Mouse (Mus musculus): ENCODE measurements at regions not wholly inside any gene's neighbourhood (a gene's known extent, or its start where the extent isn't known, plus 50 kb on each side); places are given as distances from the start of the nearest gene placed in this dataset.

DNA sequence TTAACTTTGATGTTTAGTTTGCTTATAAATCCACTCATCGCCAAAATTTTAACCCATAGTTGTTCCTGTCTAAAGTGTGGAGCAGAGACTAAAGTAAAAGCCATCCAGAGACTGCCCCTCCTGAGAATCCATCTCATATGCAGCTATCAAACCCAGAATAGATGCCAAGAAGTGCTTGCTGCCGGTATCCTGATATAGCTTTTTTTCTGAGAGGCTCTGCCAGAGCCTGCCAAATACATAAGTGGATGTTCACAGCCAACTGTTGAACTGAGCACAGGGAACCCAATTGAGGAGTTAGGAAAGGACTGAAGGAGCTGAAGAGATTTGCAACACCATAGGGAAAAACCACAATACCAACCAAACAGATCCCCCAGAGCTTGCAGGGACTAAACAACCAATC, 600.3 kb downstream of the Hdgfl1 start:
- no peak for TF ChIP-seq CTCF (IDR thresholded peaks at IDR 0.05; ENCODE audit: borderline replicate concordance, control insufficient read depth, extremely low read depth, insufficient read depth, low read length, poor library complexity)
- TF ChIP-seq POLR2A (IDR thresholded peaks at IDR 0.05; ENCODE audit: control insufficient read depth, extremely low read depth, insufficient read depth, low read length, poor library complexity) = no peak
